Mouse (Mus musculus) spleen, embryonic (tissue): ENCODE measurements around the gene AC124502.3.

Experiments
- CTCF ChIA-PET: fragments of 350-600 bp; sonication (Branson Sonifier 250); formaldehyde crosslinking; loops from one replicate; lab custom pipeline; 2022; lab: Charles Lee

AC124502.3 gene

DNA sequence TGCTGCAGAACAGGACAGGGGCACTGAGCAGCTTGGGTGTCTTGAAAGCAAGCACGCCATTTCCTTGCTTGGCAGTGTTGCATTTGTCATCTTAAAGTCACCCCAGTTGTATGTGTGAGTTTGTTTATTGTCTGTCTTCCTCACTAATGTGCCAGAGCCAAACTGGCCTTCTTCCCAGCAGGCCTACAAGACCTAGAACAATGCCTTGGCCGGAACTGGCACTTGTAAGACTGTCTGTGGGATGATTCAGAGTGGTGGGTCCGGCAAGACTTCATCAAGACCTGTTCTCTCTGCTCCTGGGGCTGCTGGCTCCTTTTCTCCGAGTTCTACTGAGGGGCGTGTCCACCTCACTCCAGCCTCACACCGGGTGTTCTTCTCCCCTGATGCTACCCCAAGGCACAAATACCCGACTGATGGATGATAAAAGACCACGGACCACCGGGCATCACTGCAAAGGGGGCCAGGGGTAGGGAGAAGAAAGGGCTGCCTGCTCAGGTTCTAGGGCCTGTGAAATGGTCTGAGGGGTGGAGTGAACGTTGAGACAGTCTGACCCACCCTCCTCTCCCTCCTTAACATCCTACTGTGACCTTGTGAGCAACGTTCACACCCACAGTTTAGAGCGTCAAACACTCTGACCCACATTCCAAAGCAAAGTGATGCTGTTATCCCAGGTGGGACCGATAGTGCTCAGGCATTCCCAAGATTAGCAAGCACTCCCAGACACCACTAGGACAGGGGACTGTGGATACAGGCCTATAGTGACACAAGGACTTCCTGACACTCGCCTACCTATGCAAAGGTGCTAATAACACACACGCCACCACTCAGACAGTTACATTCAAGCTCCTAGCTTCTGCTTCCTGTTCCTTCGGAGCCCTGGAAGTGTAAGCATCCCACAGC, 19.4 kb downstream of the AC124502.3 start:
- CTCF ChIA-PET: no interaction called here

- CTCF ChIA-PET: no interaction called here
Observed at GRCm38 (mm10) chr19:5058801-5059771, 20.4 kb downstream of the AC124502.3 start.

DNA sequence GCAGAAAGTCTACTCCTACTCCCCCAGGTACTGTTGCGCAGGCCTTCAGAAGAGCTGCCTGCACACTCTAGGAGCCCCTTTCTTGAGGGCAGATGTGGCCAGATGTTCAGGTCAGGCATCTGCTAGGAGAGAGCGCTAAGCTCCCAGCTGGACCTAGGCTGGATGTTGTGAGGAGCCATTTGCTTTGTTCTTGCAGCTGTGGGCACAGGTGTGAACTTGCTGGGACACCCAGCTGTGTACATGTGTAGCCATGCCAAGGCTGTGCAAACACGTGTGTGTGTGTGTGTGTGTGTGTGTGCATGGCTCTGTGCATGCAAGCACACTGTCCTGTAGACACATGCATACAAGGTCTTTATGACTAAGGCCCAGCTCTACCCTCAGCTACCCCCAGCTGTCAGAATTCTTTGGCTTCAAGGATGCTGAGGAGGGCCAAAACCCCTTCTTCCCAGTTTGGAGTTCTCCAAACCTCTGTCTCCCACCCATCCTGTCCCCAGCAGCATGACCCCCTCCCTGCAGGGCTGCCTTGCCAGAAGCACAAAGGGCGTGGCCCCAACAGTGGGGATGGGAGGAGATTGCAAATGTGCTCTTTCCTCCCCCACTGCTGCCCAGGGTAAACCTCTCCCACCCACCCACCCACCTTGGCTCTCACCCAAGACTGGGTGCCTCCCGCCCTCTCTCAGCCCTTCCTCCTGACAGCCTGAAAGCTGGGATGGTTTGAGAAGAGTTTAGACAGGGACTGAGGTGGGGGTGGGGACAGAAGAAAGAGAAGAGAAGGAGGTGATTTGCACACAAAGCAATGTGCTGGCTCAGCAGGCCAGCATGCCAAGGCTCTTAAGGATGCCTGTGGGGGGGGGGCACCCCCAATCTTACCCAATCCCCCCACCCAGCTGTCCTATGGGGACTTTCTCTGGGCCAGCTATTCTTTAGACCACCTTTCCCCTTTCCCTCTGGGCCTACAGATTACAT, 22.0 kb downstream of the AC124502.3 start:
- CTCF ChIA-PET: no interaction called here

DNA sequence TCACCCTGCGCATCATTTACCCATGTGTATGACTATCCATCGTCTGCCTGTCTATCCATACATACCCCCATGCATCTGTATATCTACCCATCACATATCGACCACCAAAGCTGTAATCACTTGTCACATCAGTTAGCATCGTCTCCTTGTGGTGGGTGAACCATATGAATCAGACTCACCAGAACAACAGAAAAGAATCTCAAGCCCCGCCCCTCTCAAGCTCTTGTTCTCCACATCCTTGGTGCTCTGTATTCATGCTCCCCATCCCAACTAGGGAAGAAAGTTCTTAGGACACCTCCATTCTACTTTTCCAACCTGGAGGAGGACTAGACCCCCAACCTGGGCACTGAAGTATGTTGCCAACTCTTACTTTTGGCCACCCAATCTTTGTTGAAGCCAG, 23.4 kb downstream of the AC124502.3 start:
- CTCF ChIA-PET: no interaction called here

- CTCF ChIA-PET: interaction anchor here (0.7 kb wide), 1 partner anchor 364 kb away, joined by 4 read pairs; no protein-coding TSS in a partner anchor
Observed at GRCm38 (mm10) chr19:5062446-5062845, 23.8 kb downstream of the AC124502.3 start.

DNA sequence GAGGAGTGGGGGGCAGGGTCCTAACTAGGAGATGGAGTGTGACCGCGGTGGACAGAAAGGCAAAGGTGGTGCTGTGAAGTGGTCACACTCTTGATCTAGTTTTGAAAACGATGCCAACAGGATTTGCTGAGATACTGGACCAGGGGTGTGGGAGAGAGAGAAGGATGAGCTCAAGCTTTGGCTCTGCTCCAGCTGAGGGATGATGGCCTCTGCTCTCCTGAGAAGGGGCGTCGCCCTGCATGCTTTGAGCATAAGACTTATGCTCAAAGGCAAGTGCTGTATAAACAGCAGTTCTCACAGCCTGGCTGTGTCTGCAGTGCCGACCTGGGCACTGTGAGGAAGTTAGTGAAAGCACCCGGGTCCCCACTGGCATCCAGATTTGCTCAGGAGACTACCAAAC, 26.4 kb downstream of the AC124502.3 start:
- CTCF ChIA-PET: interaction anchor here (0.6 kb wide), 1 partner anchor 25 kb away, joined by 16 read pairs; no protein-coding TSS in a partner anchor

GRCm38 (mm10) chr19:5067040-5067799, 28.5 kb downstream of the AC124502.3 start:
- CTCF ChIA-PET: interaction anchor here (0.7 kb wide), 1 partner anchor 1061 kb away, joined by 3 read pairs; the partner anchor contains the start of gene Snx15

DNA sequence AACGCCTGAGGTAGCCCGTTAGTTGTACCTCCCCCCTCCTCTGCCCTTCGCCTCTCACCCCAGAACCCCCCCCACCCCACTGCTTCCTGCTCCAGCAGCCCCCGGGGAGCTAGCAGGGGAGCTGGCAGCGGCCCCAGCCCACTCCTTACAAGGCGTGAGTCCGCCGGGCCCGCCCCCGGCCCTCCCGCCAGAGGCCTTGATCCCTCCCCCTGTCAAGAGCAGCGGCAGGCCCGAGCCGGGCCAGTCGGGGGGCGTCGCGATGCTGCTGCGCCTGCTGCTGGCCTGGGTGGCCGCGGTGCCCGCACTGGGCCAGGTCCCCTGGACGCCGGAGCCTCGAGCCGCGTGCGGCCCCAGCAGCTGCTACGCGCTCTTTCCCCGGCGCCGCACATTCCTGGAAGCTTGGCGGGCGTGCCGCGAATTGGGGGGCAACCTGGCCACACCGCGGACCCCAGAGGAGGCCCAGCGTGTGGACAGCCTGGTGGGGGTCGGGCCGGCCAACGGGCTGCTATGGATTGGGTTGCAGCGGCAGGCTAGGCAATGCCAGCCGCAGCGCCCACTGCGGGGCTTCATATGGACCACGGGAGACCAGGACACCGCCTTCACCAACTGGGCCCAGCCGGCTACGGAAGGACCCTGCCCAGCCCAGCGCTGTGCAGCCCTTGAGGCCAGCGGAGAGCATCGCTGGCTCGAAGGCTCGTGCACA, 29.3 kb downstream of the AC124502.3 start, which contains the start of gene Cd248:
Gene Cd248, plus strand, starts transcription at position 212 of the 703 bp plus-strand sequence.
- CTCF ChIA-PET: interaction anchor here (0.5 to 0.7 kb wide), 2 partner anchors 18 to 1060 kb away, joined by 3 read pairs; partner anchors contain the start of genes Rin1 and Snx15

DNA sequence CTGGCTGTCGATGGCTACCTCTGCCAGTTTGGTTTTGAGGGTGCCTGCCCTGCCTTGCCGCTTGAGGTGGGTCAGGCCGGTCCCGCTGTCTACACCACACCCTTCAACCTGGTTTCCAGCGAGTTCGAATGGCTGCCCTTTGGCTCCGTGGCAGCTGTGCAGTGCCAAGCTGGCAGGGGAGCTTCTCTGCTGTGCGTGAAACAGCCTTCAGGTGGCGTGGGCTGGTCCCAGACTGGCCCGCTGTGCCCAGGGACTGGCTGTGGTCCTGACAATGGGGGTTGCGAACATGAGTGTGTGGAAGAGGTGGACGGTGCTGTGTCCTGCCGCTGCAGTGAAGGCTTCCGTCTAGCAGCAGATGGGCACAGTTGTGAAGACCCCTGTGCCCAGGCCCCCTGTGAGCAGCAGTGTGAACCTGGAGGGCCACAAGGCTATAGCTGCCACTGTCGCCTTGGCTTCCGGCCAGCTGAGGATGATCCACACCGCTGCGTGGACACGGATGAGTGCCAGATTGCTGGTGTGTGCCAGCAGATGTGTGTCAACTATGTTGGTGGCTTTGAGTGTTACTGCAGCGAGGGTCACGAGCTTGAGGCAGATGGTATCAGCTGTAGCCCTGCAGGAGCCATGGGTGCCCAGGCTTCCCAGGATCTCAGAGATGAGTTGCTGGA, 30.0 kb downstream of the AC124502.3 start:
- CTCF ChIA-PET: no interaction called here

DNA sequence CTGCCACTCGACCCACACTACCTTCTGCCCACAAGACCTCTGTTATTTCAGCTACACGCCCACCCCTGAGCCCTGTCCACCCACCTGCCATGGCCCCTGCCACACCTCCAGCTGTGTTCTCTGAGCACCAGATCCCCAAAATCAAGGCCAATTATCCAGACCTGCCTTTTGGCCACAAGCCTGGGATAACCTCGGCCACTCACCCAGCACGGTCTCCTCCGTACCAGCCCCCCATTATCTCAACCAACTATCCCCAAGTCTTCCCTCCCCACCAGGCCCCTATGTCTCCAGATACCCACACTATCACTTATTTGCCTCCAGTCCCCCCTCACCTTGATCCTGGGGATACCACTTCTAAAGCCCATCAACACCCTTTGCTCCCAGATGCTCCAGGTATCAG, 30.8 kb downstream of the AC124502.3 start:
- CTCF ChIA-PET: interaction anchor here (1.3 kb wide), 1 partner anchor 14 kb away, joined by 3 read pairs; no protein-coding TSS in a partner anchor

GRCm38 (mm10) chr19:5069978-5070377, 31.3 kb downstream of the AC124502.3 start:
- CTCF ChIA-PET: interaction anchor here (1.3 kb wide), 1 partner anchor 14 kb away, joined by 3 read pairs; no protein-coding TSS in a partner anchor

DNA sequence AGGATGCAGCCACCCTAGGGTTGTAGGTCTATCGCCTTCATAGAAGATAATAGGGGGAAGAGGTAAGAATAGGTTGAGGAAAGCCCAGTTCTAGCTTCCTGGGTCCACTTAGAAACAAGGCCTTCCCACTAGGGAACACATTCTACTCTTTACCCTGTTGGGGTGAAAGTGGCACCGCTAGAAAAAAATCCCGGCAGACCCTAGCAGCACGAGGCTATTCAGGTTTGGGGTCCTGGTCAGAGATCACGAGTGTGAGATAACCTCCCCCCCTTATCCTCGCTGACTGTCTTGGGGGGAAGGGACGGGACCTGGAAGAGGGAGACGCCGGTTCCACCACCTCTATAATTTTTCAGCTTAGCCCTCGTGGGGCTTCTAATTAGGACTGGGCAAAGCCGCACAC, 32.4 kb downstream of the AC124502.3 start:
- CTCF ChIA-PET: interaction anchor here (1.3 kb wide), 1 partner anchor 15 kb away, joined by 3 read pairs; no protein-coding TSS in a partner anchor

GRCm38 (mm10) chr19:5071545-5072369, 33.1 kb downstream of the AC124502.3 start:
- CTCF ChIA-PET: interaction anchor here (0.6 kb wide), 1 partner anchor 68 kb away, joined by 3 read pairs; no protein-coding TSS in a partner anchor

DNA sequence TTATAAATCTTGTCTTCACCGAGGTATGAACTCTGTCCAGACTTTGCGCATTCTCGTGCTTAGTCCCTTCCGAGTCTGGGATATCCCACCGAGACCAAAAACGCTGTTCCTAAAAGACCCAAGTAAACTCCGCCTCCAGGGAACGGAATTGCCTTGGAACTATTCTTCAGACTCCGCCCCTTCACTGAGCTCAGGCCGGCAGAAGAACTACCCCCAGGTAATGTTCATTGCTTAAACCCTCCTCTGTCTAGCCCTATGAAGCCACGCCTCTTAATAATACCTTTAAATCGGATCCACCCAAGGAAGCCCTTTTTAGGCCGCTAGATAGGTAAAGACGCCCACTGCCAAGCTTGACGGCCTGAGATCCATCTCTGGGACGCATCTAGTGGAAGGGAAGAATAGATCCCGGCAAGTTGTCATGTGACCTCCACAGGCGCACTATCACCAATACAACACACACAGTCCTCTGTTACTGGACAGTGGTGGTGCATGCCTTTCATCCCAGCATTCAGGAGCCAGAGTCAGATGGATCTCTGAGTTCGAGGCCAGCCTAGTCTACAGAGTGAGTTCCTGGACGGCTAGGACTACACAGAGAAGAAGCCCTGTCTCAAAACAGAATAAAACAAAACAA, 33.8 kb downstream of the AC124502.3 start:
- CTCF ChIA-PET: interaction anchor here (0.6 kb wide), 1 partner anchor 68 kb away, joined by 3 read pairs; no protein-coding TSS in a partner anchor

GRCm38 (mm10) chr19:5073028-5073427, 34.3 kb downstream of the AC124502.3 start:
- CTCF ChIA-PET: no interaction called here

GRCm38 (mm10) chr19:5073518-5073917, 34.8 kb downstream of the AC124502.3 start:
- CTCF ChIA-PET: interaction anchor here (0.5 to 0.6 kb wide), 2 partner anchors 44 to 183 kb away, joined by 3 read pairs; no protein-coding TSS in a partner anchor
